Mouse (Mus musculus): ENCODE results near the gene Afdn. TPM values are rescaled to one million over a fixed set of nuclear protein-coding genes. Genes with fewer than 3 reads are reported as not detected.

Gene Afdn
- polyA plus RNA-seq, 1 experiment from 2014 or later = 40.4 TPM

- Histone ChIP-seq H3K4me1 (ENCODE audit: control insufficient read depth, insufficient read depth, low read length) (peaks cover 23% of the 10 kb centered on the region), H3K9me3 (replicated peaks; ENCODE audit: control insufficient read depth, low read length) (no peaks in the 10 kb centered on the region), H3K36me3 (ENCODE audit: control insufficient read depth, insufficient read depth) (no peaks in the 10 kb centered on the region), H3K27ac (ENCODE audit: low read length) (no peak overlapping the region), H3K9ac (ENCODE audit: low read length) (no peak overlapping the region), H3K27me3 (ENCODE audit: control insufficient read depth, insufficient read depth, low read length) (no peaks in the 10 kb centered on the region), H3K4me2 (ENCODE audit: low read depth, low read length) (no peak overlapping the region), H3K4me3 (ENCODE audit: low read length) (no peak overlapping the region)
- 92% methylated on average over 5 of the region's 5 CpGs for WGBS
- no peak for ATAC-seq (replicated peaks; ENCODE audit: extremely low read depth, insufficient read depth, low FRiP score)
Observed at GRCm38 (mm10) chr17:13735057-13735456, 25.3 kb upstream of the Afdn start.

DNA sequence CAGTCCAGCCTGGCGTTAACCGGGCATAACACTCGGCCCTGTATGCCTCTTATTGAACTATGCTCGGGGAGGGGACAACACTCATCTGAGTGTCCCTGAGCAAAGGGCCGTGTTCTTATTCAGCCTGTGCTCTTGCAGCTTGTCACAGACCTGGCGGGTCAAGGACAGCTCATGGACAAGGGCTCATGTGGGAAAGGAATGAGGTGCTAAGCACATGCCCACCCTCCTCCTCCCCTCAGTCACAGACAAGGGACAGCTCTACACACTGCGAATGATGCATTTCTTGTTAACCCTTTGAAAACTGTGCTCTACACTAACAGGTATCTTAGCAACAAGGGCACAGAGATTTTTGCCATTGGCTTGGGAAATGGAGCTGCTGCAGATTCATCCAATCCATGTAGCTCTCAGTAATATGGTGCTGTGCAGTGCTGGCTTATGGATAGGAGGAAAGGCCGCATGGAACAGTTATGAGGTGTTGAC lies 24.5 kb upstream of the Afdn start:
- H3K4me2 ChIP-seq (ENCODE audit: low read depth, low read length) = no peak overlapping the region
- H3K9ac ChIP-seq (ENCODE audit: low read length) = no peak overlapping the region
- 42% methylated on average over 8 of the region's 8 CpGs for WGBS
- H3K9me3 ChIP-seq (replicated peaks; ENCODE audit: control insufficient read depth, low read length) = no peaks in the 10 kb centered on the region
- peaks cover 23% of the 10 kb centered on the region for H3K4me1 ChIP-seq (ENCODE audit: control insufficient read depth, insufficient read depth, low read length)
- H3K27me3 ChIP-seq (ENCODE audit: control insufficient read depth, insufficient read depth, low read length) = no peaks in the 10 kb centered on the region
- ATAC-seq (replicated peaks; ENCODE audit: extremely low read depth, insufficient read depth, low FRiP score) = peak; percentile 55
- H3K4me3 ChIP-seq (ENCODE audit: low read length) = no peak overlapping the region
- H3K36me3 ChIP-seq (ENCODE audit: control insufficient read depth, insufficient read depth) = no peaks in the 10 kb centered on the region
- 0 out of 2 replicates have a peak overlapping the region, but pooled peaks have one; percentile 19 for H3K27ac ChIP-seq (ENCODE audit: low read length)

DNA sequence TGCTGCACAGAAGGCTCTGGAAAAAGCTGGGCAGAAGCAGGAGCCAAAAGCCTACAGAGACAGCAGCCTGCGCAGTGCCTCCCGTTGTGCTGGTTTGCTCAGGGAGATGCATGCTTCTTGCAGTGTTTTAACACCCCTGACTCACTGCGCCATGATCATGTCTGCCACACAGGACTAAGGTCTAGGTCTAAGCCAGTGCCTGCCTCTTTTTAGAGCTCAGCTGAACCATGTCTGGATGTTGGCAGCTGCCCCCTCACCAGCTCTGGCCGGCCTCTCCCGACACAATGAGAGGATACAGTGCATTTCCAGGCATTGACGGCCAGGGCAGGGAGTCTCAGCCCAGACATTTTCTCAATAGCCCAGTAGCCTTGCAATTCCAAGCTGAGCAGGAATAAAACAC lies 23.0 kb upstream of the Afdn start:
- H3K27me3 ChIP-seq (ENCODE audit: control insufficient read depth, insufficient read depth, low read length) = no peaks in the 10 kb centered on the region
- peak overlapping the region; percentile 11; the same call in 1 of the 2 replicates for H3K27ac ChIP-seq (ENCODE audit: low read length)
- no peak overlapping the region for H3K4me2 ChIP-seq (ENCODE audit: low read depth, low read length)
- H3K4me1 ChIP-seq (ENCODE audit: control insufficient read depth, insufficient read depth, low read length) = peaks cover 27% of the 10 kb centered on the region
- H3K9me3 ChIP-seq (replicated peaks; ENCODE audit: control insufficient read depth, low read length) = no peaks in the 10 kb centered on the region
- WGBS = 58% methylated on average over 6 of the region's 6 CpGs
- no peak overlapping the region for H3K9ac ChIP-seq (ENCODE audit: low read length)
- H3K36me3 ChIP-seq (ENCODE audit: control insufficient read depth, insufficient read depth) = no peaks in the 10 kb centered on the region
- no peak for ATAC-seq (replicated peaks; ENCODE audit: extremely low read depth, insufficient read depth, low FRiP score)
- no peak overlapping the region for H3K4me3 ChIP-seq (ENCODE audit: low read length)

GRCm38 (mm10) chr17:13738121-13738776 lies 22.1 kb upstream of the Afdn start:
- Histone ChIP-seq H3K4me1 (ENCODE audit: control insufficient read depth, insufficient read depth, low read length) (peaks cover 26% of the 10 kb centered on the region), H3K27me3 (ENCODE audit: control insufficient read depth, insufficient read depth, low read length) (no peaks in the 10 kb centered on the region), H3K4me2 (ENCODE audit: low read depth, low read length) (no peak overlapping the region), H3K9ac (ENCODE audit: low read length) (no peak overlapping the region), H3K9me3 (replicated peaks; ENCODE audit: control insufficient read depth, low read length) (no peaks in the 10 kb centered on the region), H3K36me3 (ENCODE audit: control insufficient read depth, insufficient read depth) (no peaks in the 10 kb centered on the region), H3K27ac (ENCODE audit: low read length) (no peak overlapping the region), H3K4me3 (ENCODE audit: low read length) (no peak overlapping the region)
- ATAC-seq (replicated peaks; ENCODE audit: extremely low read depth, insufficient read depth, low FRiP score) = no peak
- 26% methylated on average over 7 of the region's 7 CpGs for WGBS

DNA sequence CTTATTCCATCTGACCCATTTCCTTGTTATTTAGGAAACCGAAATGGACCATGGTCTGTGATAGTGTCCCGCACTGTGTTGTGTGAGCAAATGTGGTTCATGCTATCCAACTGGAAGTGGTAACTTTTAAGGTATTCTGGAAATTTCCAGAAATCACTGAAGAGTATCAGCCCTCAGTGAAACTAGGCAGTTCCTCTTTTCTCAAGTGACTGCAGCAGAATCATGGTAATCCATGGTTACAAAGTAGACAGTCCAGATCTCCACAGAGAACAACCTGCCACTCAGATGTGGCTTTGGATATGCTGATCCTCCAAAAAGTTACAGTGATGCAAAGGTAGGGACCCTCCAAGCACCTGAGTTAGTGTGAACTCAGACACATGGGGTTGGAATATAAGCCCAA lies 21.4 kb upstream of the Afdn start:
- no peak overlapping the region for H3K9ac ChIP-seq (ENCODE audit: low read length)
- H3K27me3 ChIP-seq (ENCODE audit: control insufficient read depth, insufficient read depth, low read length) = no peaks in the 10 kb centered on the region
- no peak overlapping the region for H3K4me3 ChIP-seq (ENCODE audit: low read length)
- H3K36me3 ChIP-seq (ENCODE audit: control insufficient read depth, insufficient read depth) = no peaks in the 10 kb centered on the region
- H3K4me1 ChIP-seq (ENCODE audit: control insufficient read depth, insufficient read depth, low read length) = peaks cover 33% of the 10 kb centered on the region
- H3K4me2 ChIP-seq (ENCODE audit: low read depth, low read length) = no peak overlapping the region
- no peaks in the 10 kb centered on the region for H3K9me3 ChIP-seq (replicated peaks; ENCODE audit: control insufficient read depth, low read length)
- no peak for ATAC-seq (replicated peaks; ENCODE audit: extremely low read depth, insufficient read depth, low FRiP score)
- H3K27ac ChIP-seq (ENCODE audit: low read length) = no peak overlapping the region
- WGBS = 97% methylated on average over 2 of the region's 2 CpGs

DNA sequence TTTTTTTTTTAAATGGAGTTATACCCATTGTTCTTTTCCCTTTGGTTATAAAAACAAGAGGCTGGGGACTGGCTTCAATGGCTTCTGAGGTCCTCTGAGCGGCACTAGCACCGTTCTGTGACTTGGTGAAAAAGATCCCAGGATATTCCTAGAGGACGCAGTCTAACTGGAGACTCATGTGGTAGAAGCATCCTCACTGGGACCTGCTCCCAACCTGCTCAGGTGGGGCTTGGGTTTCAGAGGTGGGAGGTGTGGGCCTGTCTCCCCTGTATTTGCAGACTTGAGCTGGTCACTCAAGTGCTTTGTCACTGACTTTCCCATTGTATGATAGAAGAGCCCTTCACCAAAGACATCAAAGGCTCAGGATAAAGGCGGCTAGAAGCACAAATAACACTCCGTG lies 20.4 kb upstream of the Afdn start:
- Histone ChIP-seq H3K4me2 (ENCODE audit: low read depth, low read length) (no peak overlapping the region), H3K4me1 (ENCODE audit: control insufficient read depth, insufficient read depth, low read length) (peaks cover 43% of the 10 kb centered on the region), H3K9me3 (replicated peaks; ENCODE audit: control insufficient read depth, low read length) (no peaks in the 10 kb centered on the region), H3K27me3 (ENCODE audit: control insufficient read depth, insufficient read depth, low read length) (no peaks in the 10 kb centered on the region), H3K36me3 (ENCODE audit: control insufficient read depth, insufficient read depth) (no peaks in the 10 kb centered on the region), H3K27ac (ENCODE audit: low read length) (no peak overlapping the region), H3K4me3 (ENCODE audit: low read length) (no peak overlapping the region), H3K9ac (ENCODE audit: low read length) (no peak overlapping the region)
- WGBS = 72% methylated on average over 5 of the region's 5 CpGs
- no peak for ATAC-seq (replicated peaks; ENCODE audit: extremely low read depth, insufficient read depth, low FRiP score)

- H3K4me3 ChIP-seq (ENCODE audit: low read length) = no peak overlapping the region
- no peak overlapping the region for H3K4me2 ChIP-seq (ENCODE audit: low read depth, low read length)
- no peaks in the 10 kb centered on the region for H3K36me3 ChIP-seq (ENCODE audit: control insufficient read depth, insufficient read depth)
- no peak for ATAC-seq (replicated peaks; ENCODE audit: extremely low read depth, insufficient read depth, low FRiP score)
- H3K4me1 ChIP-seq (ENCODE audit: control insufficient read depth, insufficient read depth, low read length) = peaks cover 50% of the 10 kb centered on the region
- WGBS = 36% methylated on average over 2 of the region's 2 CpGs
- H3K27ac ChIP-seq (ENCODE audit: low read length) = peak overlapping the region; percentile 2
- H3K9me3 ChIP-seq (replicated peaks; ENCODE audit: control insufficient read depth, low read length) = no peaks in the 10 kb centered on the region
- no peaks in the 10 kb centered on the region for H3K27me3 ChIP-seq (ENCODE audit: control insufficient read depth, insufficient read depth, low read length)
- no peak overlapping the region for H3K9ac ChIP-seq (ENCODE audit: low read length)
Observed at GRCm38 (mm10) chr17:13740796-13741195, 19.5 kb upstream of the Afdn start.

GRCm38 (mm10) chr17:13741611-13742010 lies 18.7 kb upstream of the Afdn start:
- Histone ChIP-seq H3K4me2 (ENCODE audit: low read depth, low read length) (no peak overlapping the region), H3K27me3 (ENCODE audit: control insufficient read depth, insufficient read depth, low read length) (no peaks in the 10 kb centered on the region), H3K9ac (ENCODE audit: low read length) (no peak overlapping the region), H3K4me3 (ENCODE audit: low read length) (no peak overlapping the region), H3K27ac (ENCODE audit: low read length) (no peak overlapping the region), H3K4me1 (ENCODE audit: control insufficient read depth, insufficient read depth, low read length) (peaks cover 46% of the 10 kb centered on the region), H3K36me3 (ENCODE audit: control insufficient read depth, insufficient read depth) (no peaks in the 10 kb centered on the region), H3K9me3 (replicated peaks; ENCODE audit: control insufficient read depth, low read length) (no peaks in the 10 kb centered on the region)
- no peak for ATAC-seq (replicated peaks; ENCODE audit: extremely low read depth, insufficient read depth, low FRiP score)
- 64% methylated on average over 7 of the region's 7 CpGs for WGBS

DNA sequence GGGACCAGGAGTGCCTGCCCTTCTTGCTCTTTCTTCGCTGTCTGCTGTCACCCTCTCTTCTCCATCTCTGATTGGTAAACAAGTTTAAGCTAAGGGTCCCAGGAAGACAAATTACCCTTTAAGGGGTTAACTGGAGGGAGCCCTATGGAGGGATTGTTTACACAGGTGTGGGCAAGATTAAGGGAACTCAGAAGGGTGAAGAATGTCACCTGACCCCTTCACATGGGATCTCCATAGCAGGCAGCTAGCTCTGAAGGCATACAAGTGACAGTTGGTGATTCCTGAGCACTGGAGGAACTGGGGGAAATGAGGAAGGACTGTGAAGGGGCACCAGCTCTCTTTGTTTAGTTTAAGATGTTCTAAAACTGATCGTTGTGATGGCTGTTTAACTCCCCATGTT lies 18.0 kb upstream of the Afdn start:
- no peaks in the 10 kb centered on the region for H3K27me3 ChIP-seq (ENCODE audit: control insufficient read depth, insufficient read depth, low read length)
- peaks cover 46% of the 10 kb centered on the region for H3K4me1 ChIP-seq (ENCODE audit: control insufficient read depth, insufficient read depth, low read length)
- no peak overlapping the region for H3K27ac ChIP-seq (ENCODE audit: low read length)
- no peaks in the 10 kb centered on the region for H3K9me3 ChIP-seq (replicated peaks; ENCODE audit: control insufficient read depth, low read length)
- 47% methylated on average over 2 of the region's 2 CpGs for WGBS
- no peak overlapping the region for H3K4me2 ChIP-seq (ENCODE audit: low read depth, low read length)
- no peaks in the 10 kb centered on the region for H3K36me3 ChIP-seq (ENCODE audit: control insufficient read depth, insufficient read depth)
- no peak overlapping the region for H3K9ac ChIP-seq (ENCODE audit: low read length)
- H3K4me3 ChIP-seq (ENCODE audit: low read length) = no peak overlapping the region
- no peak for ATAC-seq (replicated peaks; ENCODE audit: extremely low read depth, insufficient read depth, low FRiP score)
